Mouse (Mus musculus) stomach, postnatal 0 days (tissue): ENCODE data around the gene Wfdc2. TPM values are rescaled to one million over a fixed set of nuclear protein-coding genes. Genes with fewer than 3 reads are reported as not detected.
"Not testable (repeated sequence)": the region's sequence is repeated elsewhere in the genome, so short reads cannot be mapped to it uniquely, and the experiment has no call there.

Source experiments
- ATAC-seq: fragments of 200-750 bp; cut with Nextera tagmentation; 2 replicates; pipeline ENCODE4 v1.8.0; 2017; ENCODE audit not compliant: low FRiP score, low TSS enrichment
- DNase-seq: peaks from one replicate; pipeline ENCODE4 v3.0.0-alpha.2; 2016; ENCODE audit warnings: low spot score
- H3K27ac ChIP-seq: fragments of 300-500 bp; sonication (generic); replicated peaks from 2 replicates; pipeline ENCODE4 v1.5.1; 2014; ENCODE audit warnings: mild to moderate bottlenecking, control low read depth
- H3K27me3 ChIP-seq: fragments of 300-500 bp; sonication (generic); 2 replicates; pipeline ENCODE4 v1.6.1; 2014; ENCODE audit warnings: low read length; ENCODE audit not compliant: control insufficient read depth, insufficient read depth
- H3K36me3 ChIP-seq: fragments of 300-500 bp; sonication (generic); 2 replicates; pipeline ENCODE4 v1.6.1; 2014; ENCODE audit warnings: low read length, mixed read lengths; ENCODE audit not compliant: control insufficient read depth, insufficient read depth
- H3K4me1 ChIP-seq: fragments of 300-500 bp; sonication (generic); replicated peaks from 2 replicates; pipeline ENCODE4 v1.6.1; 2014; ENCODE audit warnings: antibody characterized with exemption; ENCODE audit not compliant: control insufficient read depth, insufficient read depth
- H3K4me2 ChIP-seq: fragments of 300-500 bp; sonication (generic); replicated peaks from 2 replicates; pipeline ENCODE4 v1.6.1; 2014; ENCODE audit warnings: low read depth, mild to moderate bottlenecking, control low read depth, moderate library complexity
- H3K4me3 ChIP-seq: fragments of 300-500 bp; sonication (generic); 2 replicates; pipeline ENCODE4 v1.5.1; 2014; ENCODE audit warnings: low read depth, low read length, control low read depth
- H3K9ac ChIP-seq: fragments of 300-500 bp; sonication (generic); 2 replicates; pipeline ENCODE4 v1.6.1; 2014; ENCODE audit warnings: mild to moderate bottlenecking, low read length, control low read depth, mixed read lengths
- H3K9me3 ChIP-seq: fragments of 300-500 bp; sonication (generic); 2 replicates; pipeline ENCODE4 v1.6.1; 2016; ENCODE audit warnings: low read length; ENCODE audit not compliant: control insufficient read depth
- CTCF ChIP-seq: IDR thresholded peaks from 2 replicates; pipeline ENCODE4 v1.5.1; 2016; ENCODE audit warnings: antibody characterized with exemption, low read depth, mild to moderate bottlenecking, moderate library complexity
- EP300 ChIP-seq: optimal IDR thresholded peaks from 2 replicates; pipeline ENCODE3; 2016; ENCODE audit warnings: antibody characterized with exemption
- WGBS: fragments of 180-500 bp; shearing (Covaris S2); extraction: QIAGEN DNeasy Blood & Tissue Kit; methylation state at CpG from one replicate; pipeline ENCODE4 v1.1.7; 2014; 5-methylcytosine and 5-hydroxymethylcytosine counted together
- polyA plus RNA-seq: library from polyadenylated mRNA; unstranded; fragments of >200 nt; fragmentation: Nextera tagmentation; extraction: Ambion mirVana; gene quantifications from 2 replicates; pipeline ENCODE4 v1.2.1, GENCODE M21; 2015

Gene Wfdc2
- polyA plus RNA-seq, 1 experiment from 2014 or later, result 147 TPM

DNA sequence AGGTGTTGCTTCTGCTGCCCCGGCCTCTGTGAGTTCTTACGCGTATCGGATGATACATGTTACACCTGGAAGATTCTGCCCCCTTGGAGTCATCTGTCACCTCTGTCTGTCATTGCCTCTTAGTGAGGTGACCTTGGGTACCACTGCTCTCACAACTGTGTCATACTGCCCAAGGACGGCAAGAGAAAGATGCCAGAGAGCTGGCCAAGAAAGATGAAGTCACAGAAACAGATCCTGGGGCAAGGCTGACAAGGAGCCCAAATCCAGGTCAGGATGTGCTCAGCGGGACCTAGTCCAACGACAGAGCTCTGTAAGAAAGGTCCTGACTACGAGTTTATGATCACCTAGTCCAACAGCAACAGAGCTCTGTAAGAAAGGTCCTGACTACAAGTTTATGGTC lies 2.1 kb upstream of the Wfdc2 start:
- H3K36me3 ChIP-seq, result no peaks in the 10 kb centered on the region
- no peak overlapping the region for H3K27ac ChIP-seq
- 0 out of 2 replicates have a peak, but pooled peaks cover 4% of the 10 kb centered on the region for H3K4me1 ChIP-seq
- H3K4me2 ChIP-seq, result no peak overlapping the region
- H3K9me3 ChIP-seq, result no peaks in the 10 kb centered on the region
- no peaks in the 10 kb centered on the region for H3K27me3 ChIP-seq
- TF ChIP-seq EP300 (no peak), CTCF (no peak)
- ATAC-seq (no peak), DNase-seq (no peak)
- WGBS, result 82% methylated on average over 8 of the region's 8 CpGs
- H3K9ac ChIP-seq, result no peak overlapping the region
- H3K4me3 ChIP-seq, result no peak overlapping the region

DNA sequence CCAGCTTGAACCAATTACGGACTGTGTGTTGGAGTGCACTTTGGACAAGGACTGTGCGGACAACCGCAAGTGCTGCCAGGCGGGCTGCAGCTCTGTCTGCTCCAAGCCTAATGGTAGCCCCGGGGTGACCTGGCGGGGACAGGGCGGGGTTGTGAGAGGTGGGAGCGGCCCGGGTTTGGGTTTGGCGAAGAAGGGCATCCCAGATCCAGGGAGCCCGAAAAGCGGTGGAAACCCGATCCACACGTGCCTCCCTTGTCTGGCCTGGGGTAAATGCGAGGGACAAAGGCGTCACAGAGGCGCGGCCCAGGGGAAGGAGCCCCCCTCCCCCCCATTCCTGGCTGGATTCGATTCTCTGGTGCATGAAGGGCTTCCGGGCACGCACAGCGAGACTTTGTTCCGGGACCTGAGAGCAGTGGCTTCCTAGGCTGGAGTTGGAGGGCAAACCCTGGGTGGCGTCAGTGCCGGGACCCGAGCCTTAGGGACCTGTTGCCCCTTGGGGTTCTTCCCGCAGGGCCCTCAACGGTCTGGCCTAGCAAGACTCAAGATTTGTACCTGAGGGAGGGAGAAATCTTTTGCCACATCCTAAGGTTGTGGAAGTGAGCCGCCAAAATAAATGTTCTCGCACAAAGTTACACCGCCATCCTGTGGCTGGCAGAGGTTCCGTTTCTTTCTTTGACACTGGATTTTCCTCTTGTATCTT lies 1.3 kb downstream of the Wfdc2 start:
- peak overlapping the region; percentile 81 for H3K4me2 ChIP-seq
- 1% methylated on average over 29 of the region's 32 CpGs for WGBS
- TF ChIP-seq CTCF (peak; percentile 86), EP300 (no peak)
- peak overlapping the region; percentile 78 for H3K27ac ChIP-seq
- DNase-seq (peak; percentile 76), ATAC-seq (peak; percentile 53)
- H3K36me3 ChIP-seq, result no peaks in the 10 kb centered on the region
- H3K4me1 ChIP-seq, result 0 out of 2 replicates have a peak, but pooled peaks cover 4% of the 10 kb centered on the region
- H3K4me3 ChIP-seq, result peak overlapping the region; percentile 41
- H3K9me3 ChIP-seq, result no peaks in the 10 kb centered on the region
- H3K9ac ChIP-seq, result peak overlapping the region; percentile 69
- no peaks in the 10 kb centered on the region for H3K27me3 ChIP-seq

DNA sequence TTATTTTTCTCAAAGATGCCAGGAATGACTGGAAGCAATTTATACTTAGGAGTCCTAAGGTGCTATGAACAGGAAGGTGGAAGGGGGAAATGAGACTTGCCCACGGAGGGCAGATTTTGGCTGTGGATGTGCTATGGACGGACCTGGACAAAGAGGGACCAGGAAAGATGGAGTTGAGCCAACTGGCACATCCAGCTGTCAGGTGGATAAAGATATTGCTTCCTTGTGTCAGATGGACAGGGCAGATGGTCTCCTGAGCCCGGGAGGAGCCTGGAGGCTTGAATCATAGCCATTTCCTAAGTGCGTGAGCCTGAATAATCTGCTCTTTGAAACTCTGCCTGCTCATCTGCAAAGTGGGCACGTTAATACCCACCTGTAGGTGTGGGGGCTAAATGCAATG lies 2.1 kb downstream of the Wfdc2 start:
- H3K27me3 ChIP-seq, result no peaks in the 10 kb centered on the region
- no peak for ATAC-seq
- TF ChIP-seq CTCF (no peak), EP300 (no peak)
- H3K36me3 ChIP-seq, result no peaks in the 10 kb centered on the region
- no peak overlapping the region for H3K27ac ChIP-seq
- H3K4me1 ChIP-seq, result 0 out of 2 replicates have a peak, but pooled peaks cover 4% of the 10 kb centered on the region
- peak overlapping the region; percentile 81; the same call in 1 of the 2 replicates for H3K4me2 ChIP-seq
- H3K9ac ChIP-seq, result no peak overlapping the region
- no peak overlapping the region for H3K4me3 ChIP-seq
- no peaks in the 10 kb centered on the region for H3K9me3 ChIP-seq
- no peak for DNase-seq
- 71% methylated on average over 5 of the region's 5 CpGs for WGBS

DNA sequence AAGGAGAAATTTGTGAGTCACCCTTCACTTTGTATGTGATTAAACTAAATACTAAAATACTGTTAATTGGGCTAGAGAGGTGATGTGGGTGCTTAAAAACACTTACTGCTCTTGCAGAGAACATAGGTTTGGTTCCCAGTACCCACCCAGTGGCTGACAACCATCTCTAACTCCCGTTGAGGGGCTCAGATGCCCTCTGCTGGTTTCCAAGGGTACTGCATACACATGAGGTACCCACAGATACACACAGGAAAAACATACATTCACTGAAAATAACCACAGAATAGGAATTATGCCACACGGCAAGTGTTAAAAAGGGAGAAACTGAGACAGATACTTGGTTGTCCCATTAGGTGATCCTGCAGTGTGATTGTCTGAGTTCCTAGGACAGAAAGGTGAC lies 4.8 kb downstream of the Wfdc2 start:
- no peak overlapping the region for H3K4me2 ChIP-seq

DNA sequence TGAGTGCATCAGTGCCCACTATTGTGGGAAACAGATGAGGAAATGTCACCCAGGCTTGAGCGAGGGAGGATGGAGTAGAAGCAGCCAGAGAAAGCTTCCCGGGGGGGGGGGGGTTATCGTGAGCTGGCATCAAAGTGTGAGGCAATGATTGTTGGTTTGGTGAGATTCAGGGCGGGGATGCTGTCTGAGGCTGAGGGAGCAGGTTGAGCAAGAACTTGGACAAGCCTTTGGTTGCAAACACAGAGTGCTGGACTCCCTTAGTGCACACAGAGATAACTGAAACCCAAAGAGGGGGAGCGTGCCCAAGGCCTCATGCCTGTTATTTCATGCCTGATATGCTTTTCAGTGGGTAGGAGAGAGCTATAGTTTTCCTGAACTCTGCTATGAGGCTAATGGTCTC lies 5.2 kb downstream of the Wfdc2 start:
- no peaks in the 10 kb centered on the region for H3K27me3 ChIP-seq
- 74% methylated on average over 5 of the region's 5 CpGs for WGBS
- DNase-seq (no peak), ATAC-seq (no peak)
- H3K9ac ChIP-seq, result no peak overlapping the region
- H3K9me3 ChIP-seq, result no peaks in the 10 kb centered on the region
- no peak overlapping the region for H3K27ac ChIP-seq
- 0 out of 2 replicates have a peak, but pooled peaks cover 4% of the 10 kb centered on the region for H3K4me1 ChIP-seq
- no peak for TF ChIP-seq CTCF
- no peak for TF ChIP-seq EP300
- no peak overlapping the region for H3K4me3 ChIP-seq
- H3K4me2 ChIP-seq, result no peak overlapping the region
- no peaks in the 10 kb centered on the region for H3K36me3 ChIP-seq

More for the DNA sequence above, 4.8 kb downstream of the Wfdc2 start:
- no peak for DNase-seq
- no peak for ATAC-seq
- 91% methylated on average over 2 of the region's 2 CpGs for WGBS
- Histone ChIP-seq H3K9me3 (no peaks in the 10 kb centered on the region), H3K27ac (no peak overlapping the region), H3K36me3 (no peaks in the 10 kb centered on the region), H3K4me1 (0 out of 2 replicates have a peak, but pooled peaks cover 4% of the 10 kb centered on the region), H3K9ac (no peak overlapping the region), H3K4me3 (no peak overlapping the region), H3K27me3 (no peaks in the 10 kb centered on the region)
- peak; percentile 55 for TF ChIP-seq CTCF
- TF ChIP-seq EP300, result no peak

DNA sequence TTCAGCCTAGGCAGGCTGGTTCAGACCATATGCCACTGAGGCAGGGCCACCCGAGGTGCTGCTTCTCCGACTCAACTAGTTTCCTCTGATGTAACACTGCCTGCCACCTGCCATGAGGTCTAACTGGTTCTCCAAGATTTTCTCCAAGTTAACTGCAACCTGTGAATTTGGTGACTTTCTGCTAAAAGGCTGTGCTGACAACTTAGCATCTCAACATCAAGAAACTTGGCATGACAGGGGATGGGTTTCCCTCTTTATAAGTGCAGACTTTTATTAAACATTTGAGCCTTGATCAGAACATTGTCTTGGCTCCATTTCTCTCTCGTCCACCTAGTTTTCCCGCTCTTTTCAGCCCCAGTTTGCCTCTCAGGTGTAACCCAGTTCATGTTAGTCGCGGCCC lies 11.1 kb downstream of the Wfdc2 start, which contains the start of gene Spint3:
Spint3 (minus strand) TSS at position 101 of the 400 bp plus-strand sequence.
- not testable (repeated sequence) for H3K27ac ChIP-seq, H3K4me3 ChIP-seq, H3K4me1 ChIP-seq, ATAC-seq, H3K27me3 ChIP-seq, H3K4me2 ChIP-seq, H3K9me3 ChIP-seq, H3K9ac ChIP-seq, H3K36me3 ChIP-seq, DNase-seq
- 81% methylated on average over 6 of the region's 6 CpGs for WGBS

DNA sequence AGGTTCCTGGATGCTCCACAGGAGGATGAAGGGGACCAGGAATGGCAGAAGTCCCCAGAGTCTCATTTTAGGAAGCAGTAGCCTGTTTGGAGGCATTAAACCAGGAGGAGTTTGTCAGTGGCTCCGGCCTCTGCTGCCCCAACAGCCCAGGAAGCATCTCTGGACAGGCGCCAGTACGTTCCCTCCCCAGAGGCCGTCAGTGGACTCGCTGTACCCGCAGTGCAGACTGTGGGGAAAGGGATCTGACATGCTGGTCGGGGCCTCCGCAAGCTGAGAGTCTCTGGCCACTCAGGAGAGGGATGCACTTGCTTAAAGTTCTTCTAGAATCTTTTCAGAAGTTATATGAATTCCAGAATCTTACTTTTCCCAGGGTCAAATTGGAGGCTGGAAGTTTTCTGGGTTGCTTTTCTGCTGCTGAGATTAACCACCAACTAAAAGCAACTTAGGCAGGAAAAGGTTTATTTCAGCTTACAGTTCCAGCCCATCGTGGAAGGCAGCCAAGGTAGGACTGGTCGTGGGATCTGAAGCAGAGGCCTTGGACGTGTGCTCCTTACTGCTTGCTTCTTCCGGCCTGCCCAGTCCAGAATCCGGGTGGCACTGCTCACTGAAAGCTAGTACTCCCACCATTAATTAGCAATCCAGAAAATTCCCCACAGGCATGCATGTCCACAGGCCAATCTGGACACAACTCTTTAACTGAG lies 23.0 kb downstream of the Wfdc2 start, which contains the start of gene Wfdc6a:
Wfdc6a (minus strand) TSS at position 423 of the 701 bp plus-strand sequence.
- not testable (repeated sequence) for H3K4me3 ChIP-seq, DNase-seq, H3K4me1 ChIP-seq, H3K4me2 ChIP-seq, H3K27me3 ChIP-seq, ATAC-seq, H3K9me3 ChIP-seq, H3K9ac ChIP-seq, H3K36me3 ChIP-seq
- 0 out of 2 replicates have a peak within 1 kb of the TSS, but pooled peaks have one; percentile 1 for H3K27ac ChIP-seq
- 26% methylated on average over 13 of the region's 13 CpGs for WGBS
